Mouse (Mus musculus) lung, embryonic 14.5 days (tissue): ENCODE results near the gene Samd4b. TPM values are rescaled to one million over a fixed set of nuclear protein-coding genes. Genes with fewer than 3 reads are reported as not detected.
A peak's percentile ranks its signal among the peaks of the same experiment; 100 is the strongest.

Experiments
- ATAC-seq: fragments of 200-750 bp; cut with Nextera tagmentation; 2 replicates; pipeline ENCODE4 v1.8.0; 2017; ENCODE audit warnings: mild to moderate bottlenecking, moderate TSS enrichment, moderate library complexity; ENCODE audit not compliant: insufficient read depth
- DNase-seq: peaks from one replicate; pipeline ENCODE4 v3.0.0-alpha.2; 2015
- H3K27ac ChIP-seq: fragments of 300-500 bp; sonication (generic); 2 replicates; pipeline ENCODE4 v1.5.1; 2014; ENCODE audit warnings: low read depth, mild to moderate bottlenecking, moderate library complexity
- H3K27me3 ChIP-seq: fragments of 300-500 bp; sonication (generic); 2 replicates; pipeline ENCODE4 v1.6.1; 2014; ENCODE audit warnings: low read length, control low read depth; ENCODE audit not compliant: insufficient read depth
- H3K36me3 ChIP-seq: fragments of 300-500 bp; sonication (generic); 2 replicates; pipeline ENCODE4 v1.6.1; 2014; ENCODE audit warnings: control low read depth; ENCODE audit not compliant: insufficient read depth
- H3K4me1 ChIP-seq: fragments of 300-500 bp; sonication (generic); 2 replicates; pipeline ENCODE4 v1.6.1; 2014; ENCODE audit warnings: antibody characterized with exemption, control low read depth; ENCODE audit not compliant: insufficient read depth
- H3K4me2 ChIP-seq: fragments of 300-500 bp; sonication (generic); 2 replicates; pipeline ENCODE4 v1.6.1; 2014; ENCODE audit warnings: mild to moderate bottlenecking
- H3K4me3 ChIP-seq: fragments of 300-500 bp; sonication (generic); 2 replicates; pipeline ENCODE4 v1.5.1; 2014; ENCODE audit warnings: low read depth, low read length
- H3K9ac ChIP-seq: fragments of 300-500 bp; sonication (generic); 2 replicates; pipeline ENCODE4 v1.6.1; 2014
- H3K9me3 ChIP-seq: fragments of 300-500 bp; sonication (generic); 2 replicates; pipeline ENCODE4 v1.6.1; 2016; ENCODE audit warnings: low read depth, low read length, control low read depth
- CTCF ChIP-seq: IDR thresholded peaks from 2 replicates; pipeline ENCODE4 v1.5.1; 2016; ENCODE audit warnings: antibody characterized with exemption, low read depth
- WGBS: fragments of 180-500 bp; shearing (Covaris S2); extraction: QIAGEN DNeasy Blood & Tissue Kit; methylation state at CpG from one replicate; pipeline ENCODE4 v1.1.7; 2014; 5-methylcytosine and 5-hydroxymethylcytosine counted together
- polyA plus RNA-seq: library from polyadenylated mRNA; unstranded; fragments of >200 nt; fragmentation: Nextera tagmentation; extraction: Ambion mirVana; gene quantifications from 2 replicates; pipeline ENCODE4 v1.2.1, GENCODE M21; 2014

Gene Samd4b
- polyA plus RNA-seq, 1 experiment from 2014 or later: 34.0 TPM

- Histone ChIP-seq H3K27ac (no peak overlapping the region), H3K27me3 (no peaks in the 10 kb centered on the region), H3K9ac (no peak overlapping the region), H3K36me3 (no peaks in the 10 kb centered on the region), H3K4me1 (no peaks in the 10 kb centered on the region), H3K4me3 (no peak overlapping the region), H3K4me2 (no peak overlapping the region), H3K9me3 (no peaks in the 10 kb centered on the region)
- no peak for ATAC-seq
- DNase-seq: peak; percentile 82
- WGBS: 7% methylated on average over 12 of the region's 12 CpGs
- TF ChIP-seq CTCF: peak; percentile 92
Measured at GRCm38 (mm10) chr7:28446446-28446845, 151.5 kb downstream of the Samd4b start.

- H3K4me1 ChIP-seq: no peaks in the 10 kb centered on the region
- H3K27ac ChIP-seq: no peak overlapping the region
- no peak overlapping the region for H3K4me2 ChIP-seq
- 81% methylated on average over 13 of the region's 13 CpGs for WGBS
- no peak overlapping the region for H3K9ac ChIP-seq
- H3K27me3 ChIP-seq: no peaks in the 10 kb centered on the region
- no peak for TF ChIP-seq CTCF
- no peak overlapping the region for H3K4me3 ChIP-seq
- no peaks in the 10 kb centered on the region for H3K36me3 ChIP-seq
- ATAC-seq (no peak), DNase-seq (no peak)
- H3K9me3 ChIP-seq: no peaks in the 10 kb centered on the region
Measured at GRCm38 (mm10) chr7:28444344-28444974, 153.5 kb downstream of the Samd4b start.

- H3K9ac ChIP-seq: no peak overlapping the region
- no peaks in the 10 kb centered on the region for H3K4me1 ChIP-seq
- 34% methylated on average over 4 of the region's 4 CpGs for WGBS
- no peak for TF ChIP-seq CTCF
- peak overlapping the region; percentile 7; the same call in 1 of the 2 replicates for H3K4me2 ChIP-seq
- H3K36me3 ChIP-seq: no peaks in the 10 kb centered on the region
- DNase-seq (peak; percentile 56), ATAC-seq (0 out of 2 replicates have a peak, but pooled peaks have one; percentile 39)
- H3K4me3 ChIP-seq: no peak overlapping the region
- H3K27me3 ChIP-seq: no peaks in the 10 kb centered on the region
- H3K9me3 ChIP-seq: no peaks in the 10 kb centered on the region
- peak overlapping the region; percentile 12; the same call in 1 of the 2 replicates for H3K27ac ChIP-seq
Measured at GRCm38 (mm10) chr7:28442688-28443087, 155.3 kb downstream of the Samd4b start.

- H3K9me3 ChIP-seq: no peaks in the 10 kb centered on the region
- DNase-seq (no peak), ATAC-seq (no peak)
- peak overlapping the region; percentile 12; the same call in 1 of the 2 replicates for H3K27ac ChIP-seq
- no peaks in the 10 kb centered on the region for H3K27me3 ChIP-seq
- WGBS: 84% methylated on average over 13 of the region's 14 CpGs
- no peaks in the 10 kb centered on the region for H3K36me3 ChIP-seq
- H3K4me1 ChIP-seq: no peaks in the 10 kb centered on the region
- H3K4me2 ChIP-seq: 0 out of 2 replicates have a peak overlapping the region, but pooled peaks have one; percentile 2
- no peak overlapping the region for H3K4me3 ChIP-seq
- no peak overlapping the region for H3K9ac ChIP-seq
- no peak for TF ChIP-seq CTCF
Measured at GRCm38 (mm10) chr7:28441776-28442485, 156.0 kb downstream of the Samd4b start.

GRCm38 (mm10) chr7:28440739-28441138 lies 157.2 kb downstream of the Samd4b start:
- DNase-seq: peak; percentile 60
- Histone ChIP-seq H3K4me2 (peak overlapping the region; percentile 29; the same call in 1 of the 2 replicates), H3K36me3 (no peaks in the 10 kb centered on the region), H3K27ac (peak overlapping the region; percentile 63; the same call in 1 of the 2 replicates), H3K27me3 (no peaks in the 10 kb centered on the region), H3K4me1 (no peaks in the 10 kb centered on the region), H3K4me3 (0 out of 2 replicates have a peak overlapping the region, but pooled peaks have one; percentile 9), H3K9me3 (no peaks in the 10 kb centered on the region), H3K9ac (no peak overlapping the region; the same call in 1 of the 2 replicates)
- 43% methylated on average over 2 of the region's 2 CpGs for WGBS
- no peak for TF ChIP-seq CTCF
- no peak for ATAC-seq

- H3K27ac ChIP-seq: no peak overlapping the region
- no peaks in the 10 kb centered on the region for H3K9me3 ChIP-seq
- H3K4me2 ChIP-seq: no peak overlapping the region
- no peak overlapping the region for H3K9ac ChIP-seq
- TF ChIP-seq CTCF: no peak
- DNase-seq (no peak), ATAC-seq (no peak)
- H3K4me3 ChIP-seq: no peak overlapping the region
- H3K4me1 ChIP-seq: peaks cover 9% of the 10 kb centered on the region; the same call in 1 of the 2 replicates
- WGBS: 78% methylated on average over 2 of the region's 2 CpGs
- no peaks in the 10 kb centered on the region for H3K27me3 ChIP-seq
- H3K36me3 ChIP-seq: no peaks in the 10 kb centered on the region
Measured at GRCm38 (mm10) chr7:28438771-28439170, 159.2 kb downstream of the Samd4b start.

- Histone ChIP-seq H3K27ac (no peak overlapping the region), H3K4me1 (peaks cover 9% of the 10 kb centered on the region; the same call in 1 of the 2 replicates), H3K4me2 (no peak overlapping the region), H3K4me3 (no peak overlapping the region), H3K9me3 (no peaks in the 10 kb centered on the region), H3K36me3 (peaks cover 3% of the 10 kb centered on the region), H3K27me3 (no peaks in the 10 kb centered on the region), H3K9ac (no peak overlapping the region)
- DNase-seq (no peak), ATAC-seq (no peak)
- no peak for TF ChIP-seq CTCF
Measured at GRCm38 (mm10) chr7:28437964-28438363, 160.0 kb downstream of the Samd4b start.
